Mouse (Mus musculus) testis, adult 2 months (tissue): ENCODE results near the gene Phactr3.

Source experiments
- CTCF ChIP-seq: fragments of 200-500 bp; IDR thresholded peaks from 2 replicates; pipeline ENCODE4 v1.5.1; 2012; ENCODE audit warnings: low read depth, mild to moderate bottlenecking, inconsistent platforms, low read length, moderate library complexity; ENCODE audit not compliant: control insufficient read depth, insufficient read depth, insufficient replicate concordance
- POLR2A ChIP-seq: fragments of 200-500 bp; IDR thresholded peaks from 2 replicates; pipeline ENCODE4 v1.6.1; 2012; ENCODE audit warnings: low read depth, mild to moderate bottlenecking, inconsistent platforms, low read length, moderate library complexity; ENCODE audit not compliant: control insufficient read depth

GRCm38 (mm10) chr2:178272350-178272749 is 153.6 kb downstream of the Phactr3 start:
- TF ChIP-seq POLR2A (no peak), CTCF (no peak)
